Mouse (Mus musculus) midbrain, embryonic 14.5 days (tissue): ENCODE data around the gene Pde11a. TPM values are rescaled to one million over a fixed set of nuclear protein-coding genes. Genes with fewer than 3 reads are reported as not detected.

Experiments
- ATAC-seq: fragments of 200-750 bp; cut with Nextera tagmentation; 2 replicates; pipeline ENCODE4 v1.8.0; 2017; ENCODE audit warnings: moderate number of reproducible peaks, moderate library complexity; ENCODE audit not compliant: low FRiP score, low TSS enrichment
- DNase-seq: peaks from one replicate; pipeline ENCODE4 v3.0.0-alpha.2; 2015
- H3K27ac ChIP-seq: fragments of 300-500 bp; sonication (generic); replicated peaks from 2 replicates; pipeline ENCODE4 v1.5.1; 2014; ENCODE audit warnings: mild to moderate bottlenecking, low read depth, low read length, moderate library complexity
- H3K27me3 ChIP-seq: fragments of 300-500 bp; sonication (generic); 2 replicates; pipeline ENCODE4 v1.6.1; 2014; ENCODE audit warnings: low read length, control low read depth, mixed read lengths; ENCODE audit not compliant: control insufficient read depth, insufficient read depth
- H3K36me3 ChIP-seq: fragments of 300-500 bp; sonication (generic); 2 replicates; pipeline ENCODE4 v1.6.1; 2014; ENCODE audit warnings: low read length, control low read depth; ENCODE audit not compliant: control insufficient read depth, insufficient read depth
- H3K4me1 ChIP-seq: fragments of 300-500 bp; sonication (generic); 2 replicates; pipeline ENCODE4 v1.6.1; 2014; ENCODE audit warnings: mild to moderate bottlenecking, antibody characterized with exemption, low read length, control low read depth; ENCODE audit not compliant: control insufficient read depth, insufficient read depth
- H3K4me2 ChIP-seq: fragments of 300-500 bp; sonication (generic); 2 replicates; pipeline ENCODE4 v1.6.1; 2014; ENCODE audit warnings: mild to moderate bottlenecking, low read length, moderate library complexity
- H3K4me3 ChIP-seq: fragments of 300-500 bp; sonication (generic); replicated peaks from 2 replicates; pipeline ENCODE4 v1.5.1; 2014; ENCODE audit warnings: low read depth, low read length
- H3K9ac ChIP-seq: fragments of 300-500 bp; sonication (generic); replicated peaks from 2 replicates; pipeline ENCODE4 v1.6.1; 2014; ENCODE audit warnings: mild to moderate bottlenecking, low read length, moderate library complexity
- H3K9me3 ChIP-seq: fragments of 300-500 bp; sonication (generic); 2 replicates; pipeline ENCODE4 v1.6.1; 2016; ENCODE audit warnings: low read length, control low read depth, mixed read lengths; ENCODE audit not compliant: control insufficient read depth
- WGBS: fragments of 180-500 bp; shearing (Covaris S2); extraction: QIAGEN DNeasy Blood & Tissue Kit; methylation state at CpG from one replicate; pipeline ENCODE4 v1.1.7; 2014; 5-methylcytosine and 5-hydroxymethylcytosine counted together
- polyA plus RNA-seq: library from polyadenylated mRNA; unstranded; fragments of >200 nt; fragmentation: Nextera tagmentation; extraction: Ambion mirVana; gene quantifications from 2 replicates; pipeline ENCODE4 v1.2.1, GENCODE M21; 2014

Gene Pde11a
- polyA plus RNA-seq, 1 experiment from 2014 or later = 0.63 TPM

DNA sequence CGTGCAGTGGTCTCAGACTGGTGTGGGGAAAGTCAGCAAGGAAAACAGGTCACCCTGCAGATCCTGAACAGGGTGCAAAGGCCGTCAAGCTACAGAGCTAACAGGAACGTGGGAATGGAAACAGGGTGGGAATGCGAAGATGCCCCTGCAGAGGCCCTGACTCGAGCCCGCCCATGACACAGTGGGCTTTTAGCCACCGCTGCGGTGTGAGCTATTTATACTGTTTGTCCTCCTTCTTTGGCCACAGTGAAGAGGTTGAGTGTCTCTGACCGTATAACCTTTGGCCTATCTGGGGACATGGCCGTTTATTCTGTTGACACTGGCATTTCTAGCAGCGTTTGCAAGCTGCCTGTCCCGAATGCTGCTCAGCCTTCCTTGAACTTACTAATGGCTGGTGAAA lies 338.9 kb downstream of the Pde11a start:
- Histone ChIP-seq H3K9ac (no peak overlapping the region), H3K9me3 (no peaks in the 10 kb centered on the region), H3K27ac (no peak overlapping the region), H3K36me3 (no peaks in the 10 kb centered on the region), H3K4me1 (no peaks in the 10 kb centered on the region), H3K27me3 (no peaks in the 10 kb centered on the region), H3K4me2 (no peak overlapping the region), H3K4me3 (no peak overlapping the region)
- 69% methylated on average over 12 of the region's 12 CpGs for WGBS
- DNase-seq = no peak
- no peak for ATAC-seq

- H3K36me3 ChIP-seq = no peaks in the 10 kb centered on the region
- DNase-seq = no peak
- H3K27ac ChIP-seq = no peak overlapping the region
- H3K9ac ChIP-seq = no peak overlapping the region
- no peaks in the 10 kb centered on the region for H3K27me3 ChIP-seq
- no peak overlapping the region for H3K4me2 ChIP-seq
- no peaks in the 10 kb centered on the region for H3K4me1 ChIP-seq
- WGBS = 57% methylated on average over 8 of the region's 8 CpGs
- no peaks in the 10 kb centered on the region for H3K9me3 ChIP-seq
- H3K4me3 ChIP-seq = no peak overlapping the region
- ATAC-seq = no peak
Measured at GRCm38 (mm10) chr2:75998692-75999091, 339.9 kb downstream of the Pde11a start.

GRCm38 (mm10) chr2:75997726-75998125 lies 340.8 kb downstream of the Pde11a start:
- no peak overlapping the region for H3K4me2 ChIP-seq
- no peaks in the 10 kb centered on the region for H3K4me1 ChIP-seq
- no peak overlapping the region for H3K9ac ChIP-seq
- H3K27me3 ChIP-seq = no peaks in the 10 kb centered on the region
- H3K4me3 ChIP-seq = no peak overlapping the region
- H3K9me3 ChIP-seq = no peaks in the 10 kb centered on the region
- no peak overlapping the region for H3K27ac ChIP-seq
- WGBS = 74% methylated on average over 12 of the region's 12 CpGs
- DNase-seq (no peak), ATAC-seq (no peak)
- no peaks in the 10 kb centered on the region for H3K36me3 ChIP-seq

- 96% methylated on average over 11 of the region's 11 CpGs for WGBS
- H3K9me3 ChIP-seq = no peaks in the 10 kb centered on the region
Measured at GRCm38 (mm10) chr2:75994841-75995240, 343.7 kb downstream of the Pde11a start.

GRCm38 (mm10) chr2:75991581-75992205 lies 346.9 kb downstream of the Pde11a start:
- H3K9ac ChIP-seq = no peak overlapping the region
- no peaks in the 10 kb centered on the region for H3K27me3 ChIP-seq
- H3K4me2 ChIP-seq = no peak overlapping the region
- DNase-seq (no peak), ATAC-seq (no peak)
- no peaks in the 10 kb centered on the region for H3K9me3 ChIP-seq
- 80% methylated on average over 6 of the region's 6 CpGs for WGBS
- H3K4me1 ChIP-seq = peaks cover 14% of the 10 kb centered on the region
- no peaks in the 10 kb centered on the region for H3K36me3 ChIP-seq
- H3K27ac ChIP-seq = no peak overlapping the region
- no peak overlapping the region for H3K4me3 ChIP-seq

More at GRCm38 (mm10) chr2:75994841-75995240, 343.7 kb downstream of the Pde11a start:
- H3K27ac ChIP-seq = no peak overlapping the region
- no peak overlapping the region for H3K9ac ChIP-seq
- ATAC-seq = no peak
- DNase-seq = no peak
- no peak overlapping the region for H3K4me3 ChIP-seq
- H3K36me3 ChIP-seq = no peaks in the 10 kb centered on the region
- H3K27me3 ChIP-seq = no peaks in the 10 kb centered on the region
- 0 out of 2 replicates have a peak, but pooled peaks cover 2% of the 10 kb centered on the region for H3K4me1 ChIP-seq
- H3K4me2 ChIP-seq = no peak overlapping the region

DNA sequence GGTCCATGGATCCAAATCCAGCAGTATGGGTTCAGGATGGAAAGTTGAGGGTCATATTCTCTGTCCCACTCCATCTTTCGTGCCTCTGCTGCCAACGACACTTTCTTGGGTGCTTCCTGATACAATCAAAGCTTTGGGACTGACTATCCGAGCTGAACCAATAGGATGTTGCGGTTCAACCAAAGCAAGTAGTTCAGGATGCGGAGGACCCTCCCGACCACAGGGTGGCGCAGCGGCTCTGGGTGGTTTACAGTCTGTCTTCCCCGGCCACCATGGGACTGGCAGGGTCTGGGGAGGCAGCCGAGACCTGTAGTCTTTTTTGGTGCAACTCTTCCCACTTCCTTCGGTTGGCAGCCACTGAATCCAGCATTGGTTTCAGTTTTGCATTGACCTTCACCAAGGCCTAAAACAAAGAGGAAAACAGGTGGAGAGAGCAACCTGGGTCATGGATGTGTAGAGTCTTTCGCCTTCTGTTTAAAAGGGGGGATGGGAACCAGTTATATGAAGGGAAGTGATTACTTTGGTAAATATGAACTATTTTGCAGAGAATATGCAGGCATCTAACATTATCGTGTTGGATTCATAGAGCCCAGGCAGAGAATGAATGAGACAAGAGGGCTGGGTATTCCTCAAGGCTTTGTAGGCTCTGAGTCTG lies 347.6 kb downstream of the Pde11a start:
- Histone ChIP-seq H3K9ac (no peak overlapping the region), H3K4me2 (no peak overlapping the region), H3K9me3 (no peaks in the 10 kb centered on the region), H3K4me3 (no peak overlapping the region), H3K27ac (no peak overlapping the region), H3K4me1 (peaks cover 14% of the 10 kb centered on the region), H3K36me3 (no peaks in the 10 kb centered on the region), H3K27me3 (no peaks in the 10 kb centered on the region)
- 59% methylated on average over 13 of the region's 13 CpGs for WGBS
- ATAC-seq (no peak), DNase-seq (peak; percentile 57)

DNA sequence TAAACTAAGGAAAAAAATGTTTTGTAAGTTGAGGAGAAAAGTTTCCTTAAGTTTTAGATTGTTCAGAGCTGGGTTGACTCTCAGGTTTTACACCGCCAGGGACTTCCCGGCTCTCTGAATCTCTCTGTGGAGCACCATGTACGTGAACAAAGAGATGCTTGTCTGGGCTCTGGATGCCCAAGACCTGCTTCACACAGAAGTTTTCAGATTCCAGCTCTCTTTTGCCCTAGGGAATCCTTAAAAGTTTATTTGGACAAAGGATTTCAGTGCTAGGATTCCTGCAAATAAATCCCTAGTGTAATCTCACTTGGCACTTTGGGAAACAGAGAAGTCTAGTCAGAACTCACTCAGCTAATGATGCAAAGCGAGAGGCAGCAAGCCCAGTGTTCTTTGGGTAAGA lies 348.9 kb downstream of the Pde11a start:
- Histone ChIP-seq H3K27me3 (no peaks in the 10 kb centered on the region), H3K36me3 (no peaks in the 10 kb centered on the region), H3K9ac (no peak overlapping the region), H3K27ac (peak overlapping the region; percentile 82; the same call in 1 of the 2 replicates), H3K4me3 (no peak overlapping the region), H3K9me3 (no peaks in the 10 kb centered on the region), H3K4me2 (peak overlapping the region; percentile 35; the same call in 1 of the 2 replicates), H3K4me1 (peaks cover 14% of the 10 kb centered on the region)
- ATAC-seq (no peak), DNase-seq (no peak)
- 67% methylated on average over 4 of the region's 4 CpGs for WGBS

DNA sequence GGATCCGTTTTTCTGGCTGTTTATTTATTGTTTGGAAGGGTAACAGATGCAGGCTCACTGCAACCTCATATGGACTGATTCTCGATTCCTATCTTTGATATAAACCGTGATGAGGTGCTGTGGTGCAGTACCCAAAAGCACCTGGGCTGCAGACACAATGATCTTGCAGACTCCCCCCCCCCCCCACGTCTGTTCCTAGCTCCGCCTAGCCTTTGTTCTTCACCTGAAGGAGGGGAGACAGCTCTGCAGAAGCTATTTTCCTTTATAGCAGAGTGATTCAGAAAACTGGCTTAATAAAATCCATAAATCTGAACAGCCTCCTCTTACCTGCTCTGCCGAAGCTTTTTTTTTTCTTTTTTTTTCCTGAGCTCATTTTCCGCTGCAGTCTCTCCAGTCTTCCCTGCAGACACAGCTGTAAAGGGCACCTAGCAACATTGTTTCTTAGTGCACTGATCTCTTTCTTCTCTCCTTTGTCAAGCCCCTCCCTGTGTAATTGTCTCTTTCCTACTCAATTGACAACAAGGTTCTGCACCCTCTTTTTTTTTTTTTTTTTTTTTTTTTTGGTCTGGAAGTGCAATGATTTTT lies 349.7 kb downstream of the Pde11a start:
- Histone ChIP-seq H3K27ac (peak overlapping the region; percentile 82), H3K4me1 (peaks cover 14% of the 10 kb centered on the region), H3K9me3 (no peaks in the 10 kb centered on the region), H3K27me3 (no peaks in the 10 kb centered on the region), H3K4me2 (peak overlapping the region; percentile 35), H3K4me3 (no peak overlapping the region), H3K36me3 (no peaks in the 10 kb centered on the region), H3K9ac (peak overlapping the region; percentile 41)
- ATAC-seq = peak; percentile 44; the same call in 1 of the 2 replicates
- WGBS = 26% methylated on average over 7 of the region's 7 CpGs
- peak; percentile 70 for DNase-seq
